ENCODE assay signal across 11 mouse cellular contexts in the genomic region with DNA sequence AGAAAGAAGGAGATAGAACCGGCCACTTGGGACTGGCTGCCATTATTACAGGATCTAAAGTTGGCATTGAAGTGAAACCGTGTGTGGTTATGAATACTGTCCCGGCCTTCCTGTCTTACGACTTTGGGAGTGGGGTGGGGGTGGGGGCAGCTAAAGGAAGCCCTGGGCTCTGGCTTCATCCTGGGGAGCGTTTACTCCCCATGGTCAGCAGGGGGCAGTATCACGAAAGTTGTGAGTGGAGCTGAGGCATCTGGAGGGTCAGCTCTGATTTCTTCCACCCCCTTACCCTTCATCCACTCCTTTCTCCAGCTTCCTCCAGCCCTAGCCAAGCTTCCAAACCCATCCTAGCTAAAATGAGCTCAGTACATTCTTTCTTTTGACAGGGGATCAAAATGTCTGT.
DNase-seq lines count a peak whose midpoint lies in the region; ATAC-seq and TF ChIP-seq lines count a peak whose summit lies in the region.
"Had no signal": no experiment of that assay in that cellular context is flagged by ENCODE, and none has a peak within 500 bp of the region (broad histone marks: within the 10 kb centered on the region; RNA-seq: fewer than 3 reads in every experiment).

No protein-coding gene starts in this region.

- no peak overlapping the region for H3K27ac ChIP-seq in forebrain, embryonic 11.5 days (ENCODE audit: low read depth, low read length)
- H3K27ac ChIP-seq in forebrain, embryonic 12.5 days, result no peak overlapping the region
- H3K27ac ChIP-seq in liver, adult 2 months (replicated peaks; ENCODE audit: insufficient read depth, low read depth, low read length), result no peak overlapping the region
- no peak overlapping the region for H3K27ac ChIP-seq in liver, embryonic 11.5 days (ENCODE audit: low read depth, low read length)
- H3K27ac ChIP-seq: embryonic facial prominence, embryonic 13.5 days; limb, embryonic 13.5 days; neural tube, embryonic 12.5 days had no signal

- TF ChIP-seq POLR2A in liver, adult 2 months (IDR thresholded peaks at IDR 0.05; ENCODE audit: extremely low read depth, insufficient read depth, low read length), result no peak

- 50% methylated on average over 6 of the region's 6 CpGs for WGBS in forebrain, embryonic 11.5 days
- 44% methylated on average over 6 of the region's 6 CpGs for WGBS in forebrain, embryonic 12.5 days
- 39% methylated on average over 6 of the region's 6 CpGs for WGBS in liver, adult 2 months
- WGBS in liver, embryonic 11.5 days, result 45% methylated on average over 6 of the region's 6 CpGs

- peak; percentile 71 for TF ChIP-seq CTCF in liver, adult 2 months (IDR thresholded peaks at IDR 0.05; ENCODE audit: low read depth, low read length)

- no peak for ATAC-seq in forebrain, embryonic 11.5 days (replicated peaks; ENCODE audit: low FRiP score)
- ATAC-seq in forebrain, embryonic 12.5 days (ENCODE audit: low FRiP score), result no peak
- no peak for ATAC-seq in liver, embryonic 11.5 days (replicated peaks; ENCODE audit: low FRiP score)

- no peaks in the 10 kb centered on the region for H3K9me3 ChIP-seq in forebrain, embryonic 11.5 days (ENCODE audit: control insufficient read depth, low read length)
- 0 out of 2 replicates have a peak, but pooled peaks cover 3% of the 10 kb centered on the region for H3K9me3 ChIP-seq in forebrain, embryonic 12.5 days
- H3K9me3 ChIP-seq in liver, embryonic 11.5 days (ENCODE audit: control insufficient read depth, low read length), result no peaks in the 10 kb centered on the region
- H3K9me3 ChIP-seq: embryonic facial prominence, embryonic 13.5 days; limb, embryonic 13.5 days; neural tube, embryonic 12.5 days had no signal

- intact Hi-C loops in left cerebral cortex, postnatal 14 days (cut with DNase I), result loop anchor here (5.0 to 10.0 kb wide), 2 partner anchors 168 to 260 kb away; no protein-coding TSS in a partner anchor

- no peaks in the 10 kb centered on the region for H3K79me2 ChIP-seq in liver, adult 2 months (ENCODE audit: control insufficient read depth, insufficient read depth, low read length)

- no peaks in the 10 kb centered on the region for H3K27me3 ChIP-seq in forebrain, embryonic 11.5 days (ENCODE audit: control insufficient read depth, insufficient read depth, low read length)
- H3K27me3 ChIP-seq in forebrain, embryonic 12.5 days, result no peaks in the 10 kb centered on the region
- no peaks in the 10 kb centered on the region for H3K27me3 ChIP-seq in liver, adult 2 months (ENCODE audit: control insufficient read depth, insufficient read depth, low read length)
- H3K27me3 ChIP-seq in liver, embryonic 11.5 days (replicated peaks; ENCODE audit: control insufficient read depth, insufficient read depth, low read length), result no peaks in the 10 kb centered on the region
- H3K27me3 ChIP-seq: embryonic facial prominence, embryonic 13.5 days; limb, embryonic 13.5 days; neural tube, embryonic 12.5 days had no signal

- H3K9ac ChIP-seq in forebrain, embryonic 11.5 days (ENCODE audit: low read length), result no peak overlapping the region
- H3K9ac ChIP-seq in forebrain, embryonic 12.5 days, result no peak overlapping the region
- H3K9ac ChIP-seq in liver, adult 2 months (ENCODE audit: low read depth, low read length), result no peak overlapping the region
- H3K9ac ChIP-seq in liver, embryonic 11.5 days (ENCODE audit: low read depth, low read length), result no peak overlapping the region
- H3K9ac ChIP-seq: embryonic facial prominence, embryonic 13.5 days; limb, embryonic 13.5 days; neural tube, embryonic 12.5 days had no signal

- H3K4me1 ChIP-seq in forebrain, embryonic 11.5 days (replicated peaks; ENCODE audit: control insufficient read depth, insufficient read depth, low read length), result no peaks in the 10 kb centered on the region
- H3K4me1 ChIP-seq in forebrain, embryonic 12.5 days, result no peaks in the 10 kb centered on the region
- H3K4me1 ChIP-seq in liver, adult 2 months (ENCODE audit: control insufficient read depth, insufficient read depth, low read length), result no peaks in the 10 kb centered on the region
- H3K4me1 ChIP-seq in liver, embryonic 11.5 days (replicated peaks; ENCODE audit: control insufficient read depth, insufficient read depth, low read length), result no peaks in the 10 kb centered on the region
- H3K4me1 ChIP-seq: neural tube, embryonic 12.5 days had no signal

- no peaks in the 10 kb centered on the region for H3K36me3 ChIP-seq in forebrain, embryonic 11.5 days (ENCODE audit: control insufficient read depth, insufficient read depth, low read length)
- no peaks in the 10 kb centered on the region for H3K36me3 ChIP-seq in forebrain, embryonic 12.5 days (replicated peaks)
- no peaks in the 10 kb centered on the region for H3K36me3 ChIP-seq in liver, adult 2 months (ENCODE audit: control insufficient read depth, insufficient read depth, low read length)
- no peaks in the 10 kb centered on the region for H3K36me3 ChIP-seq in liver, embryonic 11.5 days (ENCODE audit: control insufficient read depth, insufficient read depth, low read length)
- H3K36me3 ChIP-seq: embryonic facial prominence, embryonic 13.5 days; limb, embryonic 13.5 days; neural tube, embryonic 12.5 days had no signal

- peak; percentile 67 for DNase-seq in forebrain, embryonic 11.5 days (ENCODE audit: low spot score)
- DNase-seq in liver, adult 2 months (ENCODE audit: extremely low read depth, low read depth, low spot score), result no peak
- no peak for DNase-seq in liver, embryonic 11.5 days (ENCODE audit: low spot score)
- peak; percentile 8 for DNase-seq in adrenal gland, postnatal 25 days
- DNase-seq in retina, embryonic 14.5 days (ENCODE audit: low spot score), result peak; percentile 56
- DNase-seq in left cerebral cortex, postnatal 14 days (ENCODE audit: low spot score in 2 of 2), result no peak
- no peak for DNase-seq in gastrocnemius, postnatal 25 days

- no peak overlapping the region for H3K4me3 ChIP-seq in forebrain, embryonic 11.5 days (ENCODE audit: low read depth, low read length)
- H3K4me3 ChIP-seq in forebrain, embryonic 12.5 days (replicated peaks), result no peak overlapping the region
- no peak overlapping the region for H3K4me3 ChIP-seq in liver, adult 2 months (ENCODE audit: insufficient read depth, low read depth, low read length)
- no peak overlapping the region for H3K4me3 ChIP-seq in liver, embryonic 11.5 days (ENCODE audit: low read depth, low read length)
- H3K4me3 ChIP-seq: embryonic facial prominence, embryonic 13.5 days; limb, embryonic 13.5 days; neural tube, embryonic 12.5 days had no signal

- H3K4me2 ChIP-seq in forebrain, embryonic 11.5 days (ENCODE audit: low read depth, low read length, severe bottlenecking), result no peak overlapping the region
- no peak overlapping the region for H3K4me2 ChIP-seq in forebrain, embryonic 12.5 days
- H3K4me2 ChIP-seq in liver, embryonic 11.5 days, result no peak overlapping the region
- H3K4me2 ChIP-seq: embryonic facial prominence, embryonic 13.5 days; limb, embryonic 13.5 days; neural tube, embryonic 12.5 days had no signal

Comparison
In these comparisons a context has a peak if more than half of its experiments do, and no peak if none do; other contexts are left out.
1. DNase-seq: peak in forebrain, embryonic 11.5 days (single experiment), adrenal gland, postnatal 25 days (single experiment) and retina, embryonic 14.5 days (single experiment); none in liver, adult 2 months (single experiment), liver, embryonic 11.5 days (single experiment), left cerebral cortex, postnatal 14 days (0 of 2) and gastrocnemius, postnatal 25 days (single experiment).